Mouse (Mus musculus) adrenal gland, adult 2 months (tissue): ENCODE results near the gene Rsrc1. TPM values are rescaled to one million over a fixed set of nuclear protein-coding genes. Genes with fewer than 3 reads are reported as not detected.

Experiments used
- DNase-seq: peaks from one replicate; pipeline ENCODE4 v3.0.0; 2021
- long read RNA-seq: library from polyadenylated mRNA; stranded (forward); transcript quantifications from one replicate; pipeline ENCODE4 v2.0.0, GENCODE M21; 2021
- polyA plus RNA-seq: library from polyadenylated mRNA; depleted of rRNA; stranded (reverse); fragments of >200 nt; gene quantifications from 2 replicates; pipeline ENCODE4 v1.2.3, GENCODE M21; 2012; rRNA removed
- total RNA-seq, 2 experiments: library from RNA; stranded (reverse); gene quantifications; 2 replicates each; pipeline ENCODE4 v1.2.3; 2021

Rsrc1 gene
- total RNA-seq (10 to 100 TPM; 32.0 to 33.8 TPM), polyA plus RNA-seq (1.5 and 2.2 TPM in 2 replicates)
- long read RNA-seq, transcript Rsrc1-203 (10 exons, 3,224 nt), result major isoform, 14 of 30 reads
- long read RNA-seq, partial matches to known transcripts, result 1 of 30 reads
- long read RNA-seq, other reads (novel, unspliced or antisense), result 14 of 30 reads

- DNase-seq, result peak; percentile 90
These were observed at the start of gene Rsrc1 for GRCm38 (mm10) chr3:66981101-66981661. TSS of gene Rsrc1 (plus strand) at chr3:66981390.

- no peak for DNase-seq
These were observed 41.5 kb upstream of the Rsrc1 start for GRCm38 (mm10) chr3:66939675-66940074.

GRCm38 (mm10) chr3:66955126-66955525, 26.1 kb upstream of the Rsrc1 start:
- DNase-seq, result no peak

GRCm38 (mm10) chr3:66959972-66960371, 21.2 kb upstream of the Rsrc1 start:
- DNase-seq, result no peak

GRCm38 (mm10) chr3:66964884-66965283, 16.3 kb upstream of the Rsrc1 start:
- DNase-seq, result no peak

GRCm38 (mm10) chr3:66967508-66967907, 13.7 kb upstream of the Rsrc1 start:
- no peak for DNase-seq

GRCm38 (mm10) chr3:66970261-66970660, 10.9 kb upstream of the Rsrc1 start:
- no peak for DNase-seq

GRCm38 (mm10) chr3:66970661-66971331, 10.4 kb upstream of the Rsrc1 start:
- DNase-seq, result no peak

- no peak for DNase-seq
These were observed 8.8 kb upstream of the Rsrc1 start for GRCm38 (mm10) chr3:66972191-66972950.

GRCm38 (mm10) chr3:66973391-66973943, 7.7 kb upstream of the Rsrc1 start:
- peak; percentile 50 for DNase-seq

- no peak for DNase-seq
These were observed 6.7 kb upstream of the Rsrc1 start for GRCm38 (mm10) chr3:66974501-66974900.

- DNase-seq, result no peak
These were observed 4.1 kb upstream of the Rsrc1 start for GRCm38 (mm10) chr3:66976889-66977615.

GRCm38 (mm10) chr3:66977811-66978456, 3.3 kb upstream of the Rsrc1 start:
- peak; percentile 11 for DNase-seq

- peak; percentile 45 for DNase-seq
These were observed 2.5 kb upstream of the Rsrc1 start for GRCm38 (mm10) chr3:66978457-66979381.

- DNase-seq, result no peak
These were observed 1.7 kb upstream of the Rsrc1 start for GRCm38 (mm10) chr3:66979491-66979890.

GRCm38 (mm10) chr3:66980111-66980975, 847 bp upstream of the Rsrc1 start:
- no peak for DNase-seq

GRCm38 (mm10) chr3:66981706-66982105, 516 bp downstream of the Rsrc1 start, which contains the start of gene Shox2:
TSS of gene Shox2 (minus strand) at chr3:66981771.
- no peak for DNase-seq

GRCm38 (mm10) chr3:66982181-66982911, 1.2 kb downstream of the Rsrc1 start:
- DNase-seq, result peak; percentile 41
